Mouse (Mus musculus) neural tube, embryonic 12.5 days (tissue): Measurements from ENCODE around the gene Fchsd2. TPM values are rescaled to one million over a fixed set of nuclear protein-coding genes. Genes with fewer than 3 reads are reported as not detected.
"Not testable (repeated sequence)": the region's sequence is repeated elsewhere in the genome, so short reads cannot be mapped to it uniquely, and the experiment has no call there.

Experiments
- ATAC-seq: fragments of 200-750 bp; cut with Nextera tagmentation; 2 replicates; pipeline ENCODE4 v1.8.0; 2017; ENCODE audit warnings: low read depth, mild to moderate bottlenecking, moderate TSS enrichment, moderate library complexity; ENCODE audit not compliant: low FRiP score
- H3K27ac ChIP-seq: fragments of 300-500 bp; sonication (generic); 2 replicates; pipeline ENCODE4 v1.5.1; 2016
- H3K27me3 ChIP-seq: fragments of 300-500 bp; sonication (generic); replicated peaks from 2 replicates; pipeline ENCODE4 v1.6.1; 2016; ENCODE audit warnings: mild to moderate bottlenecking
- H3K36me3 ChIP-seq: fragments of 300-500 bp; sonication (generic); 2 replicates; pipeline ENCODE4 v1.6.1; 2016; ENCODE audit warnings: mild to moderate bottlenecking
- H3K4me1 ChIP-seq: fragments of 300-500 bp; sonication (generic); 2 replicates; pipeline ENCODE4 v1.6.1; 2016
- H3K4me2 ChIP-seq: fragments of 300-500 bp; sonication (generic); replicated peaks from 2 replicates; pipeline ENCODE4 v1.6.1; 2016; ENCODE audit warnings: mild to moderate bottlenecking
- H3K4me3 ChIP-seq: fragments of 300-500 bp; sonication (generic); 2 replicates; pipeline ENCODE4 v1.5.1; 2016
- H3K9ac ChIP-seq: fragments of 300-500 bp; sonication (generic); 2 replicates; pipeline ENCODE4 v1.6.1; 2016; ENCODE audit warnings: mild to moderate bottlenecking
- H3K9me3 ChIP-seq: fragments of 300-500 bp; sonication (generic); 2 replicates; pipeline ENCODE4 v1.6.1; 2016; ENCODE audit warnings: mild to moderate bottlenecking
- WGBS: fragments of 180-500 bp; shearing (Covaris S2); methylation state at CpG from one replicate; pipeline ENCODE4 v1.1.7; 2016; 5-methylcytosine and 5-hydroxymethylcytosine counted together
- polyA plus RNA-seq: library from polyadenylated mRNA; unstranded; fragments of >200 nt; fragmentation: Nextera tagmentation; extraction: Ambion mirVana; gene quantifications from 2 replicates; pipeline ENCODE4 v1.2.1, GENCODE M21; 2016

The Fchsd2 gene
- polyA plus RNA-seq, 1 experiment from 2014 or later: 36.5 TPM

- no peak for ATAC-seq
- WGBS: 78% methylated on average over 3 of the region's 3 CpGs
- no peak overlapping the region for H3K4me2 ChIP-seq
- H3K4me1 ChIP-seq: no peaks in the 10 kb centered on the region; the same call in 1 of the 2 replicates
- no peaks in the 10 kb centered on the region for H3K9me3 ChIP-seq
- no peak overlapping the region for H3K9ac ChIP-seq
- no peaks in the 10 kb centered on the region for H3K27me3 ChIP-seq
- no peaks in the 10 kb centered on the region for H3K36me3 ChIP-seq
- no peak overlapping the region for H3K4me3 ChIP-seq
- H3K27ac ChIP-seq: no peak overlapping the region
These were observed 38.0 kb downstream of the Fchsd2 start for GRCm38 (mm10) chr7:101130646-101131045.

GRCm38 (mm10) chr7:101131281-101131680, 38.6 kb downstream of the Fchsd2 start:
- Histone ChIP-seq H3K4me1 (no peaks in the 10 kb centered on the region; the same call in 1 of the 2 replicates), H3K4me2 (no peak overlapping the region), H3K36me3 (no peaks in the 10 kb centered on the region), H3K4me3 (no peak overlapping the region), H3K9me3 (no peaks in the 10 kb centered on the region), H3K9ac (no peak overlapping the region), H3K27ac (no peak overlapping the region), H3K27me3 (no peaks in the 10 kb centered on the region)
- WGBS: 78% methylated on average over 6 of the region's 6 CpGs
- ATAC-seq: no peak

GRCm38 (mm10) chr7:101133591-101133990, 40.9 kb downstream of the Fchsd2 start:
- WGBS: 93% methylated on average over 2 of the region's 2 CpGs
- Histone ChIP-seq H3K36me3 (no peaks in the 10 kb centered on the region), H3K27ac (no peak overlapping the region), H3K4me2 (no peak overlapping the region), H3K9me3 (no peaks in the 10 kb centered on the region), H3K4me3 (no peak overlapping the region), H3K4me1 (no peaks in the 10 kb centered on the region; the same call in 1 of the 2 replicates), H3K9ac (no peak overlapping the region), H3K27me3 (no peaks in the 10 kb centered on the region)
- no peak for ATAC-seq

GRCm38 (mm10) chr7:101134117-101134516, 41.5 kb downstream of the Fchsd2 start:
- Histone ChIP-seq H3K9me3 (no peaks in the 10 kb centered on the region), H3K4me3 (no peak overlapping the region), H3K4me2 (no peak overlapping the region), H3K36me3 (no peaks in the 10 kb centered on the region), H3K27me3 (no peaks in the 10 kb centered on the region), H3K9ac (no peak overlapping the region), H3K27ac (no peak overlapping the region), H3K4me1 (no peaks in the 10 kb centered on the region; the same call in 1 of the 2 replicates)
- no peak for ATAC-seq
- WGBS: 94% methylated on average over 2 of the region's 2 CpGs

- no peak overlapping the region for H3K9ac ChIP-seq
- H3K27ac ChIP-seq: no peak overlapping the region
- no peaks in the 10 kb centered on the region for H3K4me1 ChIP-seq
- peaks cover 7% of the 10 kb centered on the region; the same call in 1 of the 2 replicates for H3K36me3 ChIP-seq
- no peaks in the 10 kb centered on the region for H3K9me3 ChIP-seq
- H3K4me2 ChIP-seq: no peak overlapping the region
- no peak for ATAC-seq
- no peak overlapping the region for H3K4me3 ChIP-seq
- H3K27me3 ChIP-seq: no peaks in the 10 kb centered on the region
- 77% methylated on average over 1 of the region's 1 CpGs for WGBS
These were observed 46.2 kb downstream of the Fchsd2 start for GRCm38 (mm10) chr7:101138819-101139218.

GRCm38 (mm10) chr7:101142907-101143306, 50.2 kb downstream of the Fchsd2 start:
- no peak for ATAC-seq
- Histone ChIP-seq H3K9ac (no peak overlapping the region), H3K4me2 (no peak overlapping the region), H3K9me3 (no peaks in the 10 kb centered on the region), H3K4me1 (no peaks in the 10 kb centered on the region), H3K4me3 (no peak overlapping the region), H3K27me3 (no peaks in the 10 kb centered on the region), H3K36me3 (peaks cover 7% of the 10 kb centered on the region; the same call in 1 of the 2 replicates), H3K27ac (no peak overlapping the region)
- WGBS: 68% methylated on average over 2 of the region's 2 CpGs

GRCm38 (mm10) chr7:101144222-101144621, 51.6 kb downstream of the Fchsd2 start:
- Histone ChIP-seq H3K27me3 (no peaks in the 10 kb centered on the region), H3K27ac (no peak overlapping the region), H3K4me3 (no peak overlapping the region), H3K4me1 (no peaks in the 10 kb centered on the region), H3K4me2 (no peak overlapping the region), H3K36me3 (peaks cover 7% of the 10 kb centered on the region; the same call in 1 of the 2 replicates), H3K9ac (no peak overlapping the region), H3K9me3 (no peaks in the 10 kb centered on the region)
- 88% methylated on average over 2 of the region's 2 CpGs for WGBS
- no peak for ATAC-seq

GRCm38 (mm10) chr7:101149039-101149438, 56.4 kb downstream of the Fchsd2 start:
- Histone ChIP-seq H3K36me3 (no peaks in the 10 kb centered on the region), H3K9me3 (no peaks in the 10 kb centered on the region), H3K4me1 (no peaks in the 10 kb centered on the region), H3K9ac (no peak overlapping the region), H3K27me3 (no peaks in the 10 kb centered on the region), H3K4me3 (no peak overlapping the region), H3K27ac (no peak overlapping the region), H3K4me2 (no peak overlapping the region)
- 85% methylated on average over 3 of the region's 3 CpGs for WGBS
- no peak for ATAC-seq

- H3K9ac ChIP-seq, H3K9me3 ChIP-seq, H3K36me3 ChIP-seq, H3K27ac ChIP-seq, H3K4me3 ChIP-seq, H3K4me1 ChIP-seq, H3K4me2 ChIP-seq, ATAC-seq, H3K27me3 ChIP-seq: not testable (repeated sequence)
- 96% methylated on average over 15 of the region's 15 CpGs for WGBS
These were observed 62.2 kb downstream of the Fchsd2 start for GRCm38 (mm10) chr7:101154883-101155282.

- 96% methylated on average over 3 of the region's 3 CpGs for WGBS
- Histone ChIP-seq H3K27ac (no peak overlapping the region), H3K27me3 (no peaks in the 10 kb centered on the region), H3K36me3 (no peaks in the 10 kb centered on the region), H3K4me2 (no peak overlapping the region), H3K9ac (no peak overlapping the region), H3K4me3 (no peak overlapping the region), H3K9me3 (no peaks in the 10 kb centered on the region), H3K4me1 (no peaks in the 10 kb centered on the region)
- no peak for ATAC-seq
These were observed 62.6 kb downstream of the Fchsd2 start for GRCm38 (mm10) chr7:101155284-101155683.

- Histone ChIP-seq H3K4me1 (no peaks in the 10 kb centered on the region), H3K27ac (no peak overlapping the region), H3K27me3 (no peaks in the 10 kb centered on the region), H3K9me3 (no peaks in the 10 kb centered on the region), H3K4me3 (no peak overlapping the region), H3K36me3 (no peaks in the 10 kb centered on the region), H3K9ac (no peak overlapping the region), H3K4me2 (no peak overlapping the region)
- no peak for ATAC-seq
- 34% methylated on average over 2 of the region's 2 CpGs for WGBS
These were observed 67.6 kb downstream of the Fchsd2 start for GRCm38 (mm10) chr7:101160266-101160665.

- WGBS: 94% methylated on average over 1 of the region's 1 CpGs
- Histone ChIP-seq H3K4me3 (no peak overlapping the region), H3K9ac (no peak overlapping the region), H3K27me3 (no peaks in the 10 kb centered on the region), H3K36me3 (no peaks in the 10 kb centered on the region), H3K27ac (no peak overlapping the region), H3K4me1 (no peaks in the 10 kb centered on the region; the same call in 1 of the 2 replicates), H3K9me3 (no peaks in the 10 kb centered on the region), H3K4me2 (no peak overlapping the region)
- ATAC-seq: no peak
These were observed 70.1 kb downstream of the Fchsd2 start for GRCm38 (mm10) chr7:101162781-101163180.

GRCm38 (mm10) chr7:101163878-101164277, 71.2 kb downstream of the Fchsd2 start:
- no peaks in the 10 kb centered on the region for H3K27me3 ChIP-seq
- no peak overlapping the region for H3K27ac ChIP-seq
- no peak for ATAC-seq
- no peak overlapping the region for H3K4me2 ChIP-seq
- no peak overlapping the region for H3K4me3 ChIP-seq
- no peaks in the 10 kb centered on the region; the same call in 1 of the 2 replicates for H3K4me1 ChIP-seq
- H3K9ac ChIP-seq: no peak overlapping the region
- H3K36me3 ChIP-seq: no peaks in the 10 kb centered on the region
- WGBS: 88% methylated on average over 4 of the region's 4 CpGs
- H3K9me3 ChIP-seq: no peaks in the 10 kb centered on the region
